Mouse (Mus musculus): Measurements from ENCODE around the gene Gm2163.
"Not testable (repeated sequence)": the region's sequence is repeated elsewhere in the genome, so short reads cannot be mapped to it uniquely, and the experiment has no call there.

The Gm2163 gene

GRCm38 (mm10) chr4:42466452-42466851, at the start of gene Gm2163:
Gene Gm2163, plus strand, starts transcription at chr4:42466752.
- DNase-seq (ENCODE audit: low read depth, low spot score), result not testable (repeated sequence)

- not testable (repeated sequence) for DNase-seq (ENCODE audit: low read depth, low spot score)
Observed at GRCm38 (mm10) chr4:42439078-42439477, 27.5 kb upstream of the Gm2163 start, which contains the start of gene Gm21586. Gene Gm21586, plus strand, starts transcription at chr4:42439378.

- not testable (repeated sequence) for DNase-seq (ENCODE audit: low read depth, low spot score)
Observed at GRCm38 (mm10) chr4:42528075-42528474, 61.5 kb downstream of the Gm2163 start, which contains the start of gene Fam205a2. Gene Fam205a2, minus strand, starts transcription at chr4:42528175.

- DNase-seq (ENCODE audit: low read depth, low spot score), result not testable (repeated sequence)
Observed at GRCm38 (mm10) chr4:42611895-42612294, 145.3 kb downstream of the Gm2163 start, which contains the start of gene Gm10591. Gene Gm10591, plus strand, starts transcription at chr4:42612195.

- not testable (repeated sequence) for DNase-seq (ENCODE audit: low read depth, low spot score)
Observed at GRCm38 (mm10) chr4:42629419-42629818, 162.9 kb downstream of the Gm2163 start, which contains the start of gene Gm2564. Gene Gm2564, plus strand, starts transcription at chr4:42629719.
